Mouse (Mus musculus) bone marrow macrophage, adult 2 months (primary cell): ENCODE measurements around the gene C130032M10Rik.

Experiments
- CTCF ChIP-seq: IDR thresholded peaks from 2 replicates; pipeline ENCODE4 v1.5.1; 2012; ENCODE audit warnings: low read depth, mild to moderate bottlenecking, low read length, moderate library complexity
- POLR2A ChIP-seq: IDR thresholded peaks from 2 replicates; pipeline ENCODE4 v1.6.1; 2012; ENCODE audit warnings: mild to moderate bottlenecking, low read depth, low read length, borderline replicate concordance

- TF ChIP-seq CTCF, result no peak
- TF ChIP-seq POLR2A, result no peak
Observed at GRCm38 (mm10) chr9:114509785-114510184, 5.7 kb upstream of the C130032M10Rik start.
